Mouse (Mus musculus) heart, postnatal 0 days (tissue): ENCODE measurements around the gene Cap2. TPM values are rescaled to one million over a fixed set of nuclear protein-coding genes. Genes with fewer than 3 reads are reported as not detected.

Experiments used
- ATAC-seq: fragments of 200-750 bp; cut with Nextera tagmentation; 2 replicates; pipeline ENCODE4 v1.8.0; 2017; ENCODE audit warnings: low read depth, moderate number of reproducible peaks, moderate library complexity; ENCODE audit not compliant: insufficient read depth
- DNase-seq: peaks from one replicate; pipeline ENCODE4 v3.0.0-alpha.2; 2016; ENCODE audit warnings: low spot score
- H3K27ac ChIP-seq: fragments of 300-500 bp; sonication (generic); 2 replicates; pipeline ENCODE4 v1.5.1; 2014; ENCODE audit warnings: low read depth, mild to moderate bottlenecking
- H3K27me3 ChIP-seq: fragments of 300-500 bp; sonication (generic); 2 replicates; pipeline ENCODE4 v1.6.1; 2014; ENCODE audit warnings: low read length, mixed read lengths; ENCODE audit not compliant: control insufficient read depth, insufficient read depth
- H3K36me3 ChIP-seq: fragments of 300-500 bp; sonication (generic); replicated peaks from 2 replicates; pipeline ENCODE4 v1.6.1; 2014; ENCODE audit warnings: low read length, mixed read lengths; ENCODE audit not compliant: control insufficient read depth, insufficient read depth
- H3K4me1 ChIP-seq: fragments of 300-500 bp; sonication (generic); 2 replicates; pipeline ENCODE4 v1.6.1; 2014; ENCODE audit warnings: antibody characterized with exemption; ENCODE audit not compliant: control insufficient read depth, insufficient read depth
- H3K4me2 ChIP-seq: fragments of 300-500 bp; sonication (generic); 2 replicates; pipeline ENCODE4 v1.6.1; 2014; ENCODE audit warnings: low read depth, mild to moderate bottlenecking, low read length, moderate library complexity
- H3K4me3 ChIP-seq: fragments of 300-500 bp; sonication (generic); 2 replicates; pipeline ENCODE4 v1.5.1; 2014; ENCODE audit warnings: low read depth, low read length
- H3K9ac ChIP-seq: fragments of 300-500 bp; sonication (generic); replicated peaks from 2 replicates; pipeline ENCODE4 v1.6.1; 2014; ENCODE audit warnings: low read depth, low read length, mixed read lengths
- H3K9me3 ChIP-seq: fragments of 300-500 bp; sonication (generic); replicated peaks from 2 replicates; pipeline ENCODE4 v1.6.1; 2016; ENCODE audit warnings: low read length; ENCODE audit not compliant: control insufficient read depth
- CTCF ChIP-seq: IDR thresholded peaks from 2 replicates; pipeline ENCODE4 v1.5.1; 2016; ENCODE audit warnings: antibody characterized with exemption, control low read depth, low read depth
- EP300 ChIP-seq: IDR thresholded peaks from 2 replicates; pipeline ENCODE4 v1.6.1; 2016; ENCODE audit warnings: antibody characterized with exemption, low read depth
- WGBS: fragments of 180-500 bp; shearing (Covaris S2); extraction: QIAGEN DNeasy Blood & Tissue Kit; methylation state at CpG from one replicate; pipeline ENCODE4 v1.1.7; 2014; 5-methylcytosine and 5-hydroxymethylcytosine counted together
- polyA plus RNA-seq: library from polyadenylated mRNA; unstranded; fragments of >200 nt; fragmentation: Nextera tagmentation; extraction: Ambion mirVana; gene quantifications from 2 replicates; pipeline ENCODE4 v1.2.1, GENCODE M21; 2015
- total RNA-seq: library from RNA; depleted of rRNA; stranded (reverse); fragments of >200 nt; gene quantifications from 2 replicates; pipeline ENCODE4 v1.2.3, GENCODE M21; 2014; ENCODE audit warnings: low replicate concordance

The Cap2 gene
- total and polyA plus RNA-seq, 2 experiments from 2014 or later: 144 to 257 TPM

DNA sequence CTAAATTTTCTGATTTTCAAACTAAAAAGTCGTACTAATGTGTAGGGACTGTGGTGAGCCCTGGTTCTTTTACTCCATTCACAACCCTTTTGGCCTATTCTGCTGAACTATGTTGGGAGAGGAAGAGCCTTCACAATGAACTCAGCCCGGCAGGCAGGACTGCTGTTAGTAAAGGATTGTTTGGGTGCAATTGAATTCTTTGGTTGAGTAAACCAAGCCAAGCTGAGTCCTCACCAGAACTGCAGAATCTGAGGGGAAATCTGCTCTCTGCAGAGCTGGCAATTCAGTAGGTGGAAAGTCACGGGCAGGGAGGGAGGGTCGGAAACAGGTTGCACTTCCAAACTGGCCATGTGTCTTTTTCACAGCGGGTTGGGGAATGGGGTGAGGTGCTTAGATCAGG lies 39.3 kb downstream of the Cap2 start:
- H3K27me3 ChIP-seq: no peaks in the 10 kb centered on the region
- H3K4me1 ChIP-seq: peaks cover 7% of the 10 kb centered on the region; the same call in 1 of the 2 replicates
- no peak overlapping the region for H3K9ac ChIP-seq
- TF ChIP-seq EP300 (no peak), CTCF (no peak)
- H3K36me3 ChIP-seq: no peaks in the 10 kb centered on the region
- ATAC-seq: no peak
- H3K9me3 ChIP-seq: no peaks in the 10 kb centered on the region
- H3K4me3 ChIP-seq: no peak overlapping the region
- no peak for DNase-seq
- no peak overlapping the region for H3K27ac ChIP-seq
- no peak overlapping the region for H3K4me2 ChIP-seq
- WGBS: 89% methylated on average over 5 of the region's 5 CpGs

DNA sequence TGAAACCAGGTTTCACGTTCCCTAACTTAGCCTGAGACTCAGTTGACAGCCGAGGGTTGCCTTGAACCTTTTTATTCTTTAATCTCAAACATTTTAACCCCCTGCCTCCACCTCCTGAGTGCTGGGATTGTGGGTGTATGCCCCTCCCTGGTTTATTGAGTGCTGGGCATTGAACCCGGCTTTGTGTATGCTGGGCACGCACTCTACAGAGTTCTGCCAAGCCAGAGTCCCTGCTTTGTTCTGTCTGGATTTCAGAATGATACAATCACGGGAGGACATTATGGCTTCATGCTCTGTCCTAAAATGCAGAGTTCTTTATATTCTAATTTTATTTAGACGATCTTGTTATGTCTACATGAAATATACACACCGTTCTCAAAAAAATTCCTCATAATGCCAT lies 41.1 kb downstream of the Cap2 start:
- ATAC-seq: no peak
- no peak overlapping the region for H3K9ac ChIP-seq
- H3K36me3 ChIP-seq: no peaks in the 10 kb centered on the region
- no peaks in the 10 kb centered on the region for H3K9me3 ChIP-seq
- no peak for TF ChIP-seq EP300
- TF ChIP-seq CTCF: no peak
- no peak for DNase-seq
- no peak overlapping the region for H3K4me2 ChIP-seq
- no peak overlapping the region for H3K4me3 ChIP-seq
- no peaks in the 10 kb centered on the region for H3K27me3 ChIP-seq
- H3K4me1 ChIP-seq: peaks cover 13% of the 10 kb centered on the region; the same call in 1 of the 2 replicates
- no peak overlapping the region for H3K27ac ChIP-seq
- 78% methylated on average over 7 of the region's 7 CpGs for WGBS

DNA sequence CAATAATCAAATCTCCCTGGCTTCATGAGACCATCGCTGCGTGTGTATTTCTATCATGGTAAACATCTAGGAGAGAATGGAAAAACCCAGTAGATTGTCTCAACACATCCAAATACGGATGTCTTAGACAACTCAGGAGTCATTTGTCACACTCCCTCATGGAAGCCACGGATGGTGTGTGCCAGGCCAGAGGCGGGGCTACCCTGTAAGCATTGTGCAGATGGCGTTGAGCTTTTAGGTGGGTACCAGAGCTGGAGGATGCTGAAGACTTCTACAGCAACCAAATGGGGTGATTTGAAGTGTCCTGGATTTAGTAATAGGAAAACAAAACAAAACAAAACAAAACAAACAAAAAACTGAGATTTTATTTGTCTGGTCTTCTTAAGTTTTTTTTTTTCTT lies 43.0 kb downstream of the Cap2 start:
- no peak overlapping the region for H3K27ac ChIP-seq
- H3K9ac ChIP-seq: no peak overlapping the region
- no peaks in the 10 kb centered on the region for H3K9me3 ChIP-seq
- ATAC-seq (no peak), DNase-seq (no peak)
- TF ChIP-seq EP300 (no peak), CTCF (no peak)
- H3K27me3 ChIP-seq: no peaks in the 10 kb centered on the region
- H3K4me2 ChIP-seq: no peak overlapping the region
- no peaks in the 10 kb centered on the region for H3K36me3 ChIP-seq
- H3K4me3 ChIP-seq: no peak overlapping the region
- 0 out of 2 replicates have a peak, but pooled peaks cover 12% of the 10 kb centered on the region for H3K4me1 ChIP-seq
- WGBS: 75% methylated on average over 6 of the region's 6 CpGs

DNA sequence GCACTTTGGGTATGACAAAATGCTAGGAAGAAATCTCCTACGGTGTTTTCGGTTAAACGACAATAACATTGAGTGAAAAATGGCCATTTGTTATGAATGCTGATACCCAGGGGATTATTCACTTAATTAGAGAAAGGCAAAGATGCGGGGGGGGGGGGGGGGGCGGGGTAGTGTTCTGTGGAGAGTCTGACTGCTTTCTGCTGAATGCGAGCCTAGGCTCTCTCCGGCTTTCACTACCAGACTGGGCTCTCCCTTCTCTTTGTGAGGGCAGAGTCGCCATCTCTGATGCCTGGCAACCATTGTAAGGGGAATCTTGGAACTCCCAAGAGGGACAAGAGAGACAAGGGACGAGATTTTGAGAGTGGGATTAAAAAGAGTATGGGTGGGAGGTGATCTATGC lies 43.4 kb downstream of the Cap2 start:
- 66% methylated on average over 9 of the region's 9 CpGs for WGBS
- ATAC-seq (no peak), DNase-seq (no peak)
- no peak overlapping the region for H3K9ac ChIP-seq
- H3K36me3 ChIP-seq: no peaks in the 10 kb centered on the region
- no peaks in the 10 kb centered on the region for H3K9me3 ChIP-seq
- no peak overlapping the region for H3K4me2 ChIP-seq
- no peak overlapping the region for H3K4me3 ChIP-seq
- H3K4me1 ChIP-seq: peaks cover 13% of the 10 kb centered on the region; the same call in 1 of the 2 replicates
- H3K27ac ChIP-seq: no peak overlapping the region
- H3K27me3 ChIP-seq: no peaks in the 10 kb centered on the region
- TF ChIP-seq EP300: no peak
- TF ChIP-seq CTCF: no peak

DNA sequence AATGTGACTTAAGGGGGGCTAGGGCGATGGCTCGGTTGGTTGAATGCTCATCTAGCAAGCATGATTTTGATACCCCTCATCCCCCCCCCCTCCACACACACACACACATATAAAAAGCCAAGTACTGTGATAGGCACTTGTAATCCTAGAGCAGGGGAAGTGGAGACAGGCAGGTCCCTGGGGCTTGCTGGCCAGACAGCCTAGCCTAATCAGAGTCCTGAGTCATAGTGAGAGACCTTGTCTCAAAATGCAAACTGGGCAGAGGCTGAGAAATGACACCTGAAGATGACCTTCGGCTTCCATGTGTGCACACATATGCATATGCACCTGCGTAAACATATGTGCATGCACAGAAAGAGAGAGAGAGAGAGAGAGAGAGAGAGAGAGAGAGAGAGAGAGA lies 45.2 kb downstream of the Cap2 start:
- H3K4me1 ChIP-seq: peaks cover 22% of the 10 kb centered on the region
- H3K27me3 ChIP-seq: no peaks in the 10 kb centered on the region
- no peaks in the 10 kb centered on the region for H3K9me3 ChIP-seq
- 85% methylated on average over 4 of the region's 4 CpGs for WGBS
- H3K27ac ChIP-seq: no peak overlapping the region
- H3K4me3 ChIP-seq: no peak overlapping the region
- H3K9ac ChIP-seq: no peak overlapping the region
- H3K4me2 ChIP-seq: no peak overlapping the region
- DNase-seq (no peak), ATAC-seq (no peak)
- no peak for TF ChIP-seq CTCF
- TF ChIP-seq EP300: no peak
- H3K36me3 ChIP-seq: no peaks in the 10 kb centered on the region

DNA sequence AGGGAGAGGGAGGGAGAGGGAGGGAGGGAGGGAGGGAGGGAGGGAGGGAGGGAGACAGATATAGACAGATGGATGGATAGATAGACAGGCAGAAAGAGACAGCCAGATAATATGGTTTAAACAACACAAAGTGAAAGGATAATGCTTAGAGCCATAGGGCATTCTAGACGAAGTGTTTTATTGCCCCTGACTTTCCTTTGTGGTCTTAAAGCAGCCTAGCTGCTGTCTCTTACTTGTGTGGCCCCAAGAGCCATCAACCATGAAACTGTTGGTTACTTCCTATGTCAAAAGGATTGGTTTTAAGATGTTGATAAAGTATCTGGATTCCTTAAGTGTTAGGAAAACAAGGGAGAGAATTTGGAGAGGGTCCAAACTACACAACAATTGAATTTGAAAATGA lies 45.6 kb downstream of the Cap2 start:
- Histone ChIP-seq H3K9me3 (no peaks in the 10 kb centered on the region), H3K27ac (no peak overlapping the region), H3K36me3 (no peaks in the 10 kb centered on the region), H3K4me1 (peaks cover 22% of the 10 kb centered on the region), H3K4me2 (no peak overlapping the region), H3K27me3 (no peaks in the 10 kb centered on the region), H3K4me3 (no peak overlapping the region), H3K9ac (no peak overlapping the region)
- TF ChIP-seq CTCF: no peak
- TF ChIP-seq EP300: no peak
- 49% methylated on average over 1 of the region's 1 CpGs for WGBS
- no peak for DNase-seq
- no peak for ATAC-seq
